Mouse (Mus musculus) lung, adult 2 months (tissue): ENCODE results near the gene C2cd4d.

Experiments used
- CTCF ChIP-seq: fragments of 200-500 bp; IDR thresholded peaks from 2 replicates; pipeline ENCODE4 v1.5.1; 2011; ENCODE audit warnings: mild to moderate bottlenecking, low read length, control low read depth; ENCODE audit not compliant: insufficient read depth
- POLR2A ChIP-seq: fragments of 200-500 bp; IDR thresholded peaks from 2 replicates; pipeline ENCODE4 v1.6.1; 2011; ENCODE audit warnings: low read depth, mild to moderate bottlenecking, control low read depth, low read length, borderline replicate concordance; ENCODE audit errors: extremely low read depth

- TF ChIP-seq CTCF (no peak), POLR2A (no peak)
These were observed 1.3 kb downstream of the C2cd4d start for GRCm38 (mm10) chr3:94363291-94364153.
